Mouse (Mus musculus): Measurements from ENCODE around the gene Olfr611. TPM values are rescaled to one million over a fixed set of nuclear protein-coding genes. Genes with fewer than 3 reads are reported as not detected.
"Not testable (repeated sequence)": the region's sequence is repeated elsewhere in the genome, so short reads cannot be mapped to it uniquely, and the experiment has no call there.

Olfr611 gene
- 0.15 TPM in 1 of 2 replicates, not detected in the other for polyA plus RNA-seq (2012; rRNA removed)

DNA sequence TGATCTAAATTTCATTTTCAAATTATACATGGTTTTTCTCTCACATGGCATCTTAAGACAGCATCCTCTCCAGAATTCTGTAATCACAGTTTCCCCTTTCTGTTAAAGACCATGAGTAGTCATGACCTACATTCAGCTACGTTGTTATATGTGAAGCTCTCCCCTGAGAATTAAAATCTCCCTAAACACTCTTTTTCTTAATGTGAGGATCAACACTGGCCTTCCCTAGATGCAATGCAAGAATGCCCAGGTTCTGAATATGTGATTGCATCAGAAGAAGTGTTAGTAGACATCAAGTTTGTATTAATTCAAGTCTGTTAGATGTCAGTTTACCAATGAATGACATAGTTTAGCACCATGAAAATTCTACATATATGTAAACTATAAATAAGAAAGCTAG is at the start of gene Olfr611:
TSS of gene Olfr611 (minus strand) at position 101 of the 400 bp plus-strand sequence.
- not testable (repeated sequence) for H3K4me1 ChIP-seq (ENCODE audit: control insufficient read depth, insufficient read depth, low read length); H3K27me3 ChIP-seq (ENCODE audit: control insufficient read depth, insufficient read depth, low read length); H3K36me3 ChIP-seq (ENCODE audit: control insufficient read depth, insufficient read depth, low read length); H3K4me3 ChIP-seq (ENCODE audit: control insufficient read depth, low read depth, low read length); H3K27ac ChIP-seq (ENCODE audit: control insufficient read depth, insufficient read depth, low read depth, low read length)

DNA sequence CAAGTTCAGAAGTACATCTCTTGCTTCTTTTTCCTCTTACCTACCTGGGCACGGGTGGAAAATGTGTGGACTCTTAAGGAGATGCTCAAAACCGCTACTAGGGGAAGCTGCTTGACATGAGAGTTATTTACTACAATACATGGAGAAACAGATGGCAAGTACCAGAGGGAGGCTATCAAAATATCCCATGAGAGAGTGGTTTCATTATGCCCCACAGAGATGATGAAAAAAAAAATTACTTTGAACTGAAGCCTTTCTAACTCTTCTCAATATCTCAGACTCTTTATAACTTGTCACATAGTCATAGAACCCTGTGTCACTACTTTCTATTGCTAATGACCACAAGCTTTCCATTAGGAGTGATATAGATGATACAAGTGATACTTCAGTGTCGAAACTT is 48.4 kb upstream of the Olfr611 start, which contains the start of gene Olfr616:
TSS of gene Olfr616 (minus strand) at position 101 of the 400 bp plus-strand sequence.
- H3K36me3 ChIP-seq (ENCODE audit: control insufficient read depth, insufficient read depth, low read length) = no peaks in the 10 kb centered on the region
- no peak within 1 kb of the TSS for H3K27ac ChIP-seq (ENCODE audit: control insufficient read depth, insufficient read depth, low read depth, low read length)
- no peak within 1 kb of the TSS for H3K4me3 ChIP-seq (ENCODE audit: control insufficient read depth, low read depth, low read length)
- H3K4me1 ChIP-seq (ENCODE audit: control insufficient read depth, insufficient read depth, low read length) = no peaks in the 10 kb centered on the region
- no peak for TF ChIP-seq POLR2A (IDR thresholded peaks at IDR 0.05; ENCODE audit: control insufficient read depth, low read depth, low read length)
- no peak for TF ChIP-seq CTCF (IDR thresholded peaks at IDR 0.05; ENCODE audit: control insufficient read depth, insufficient read depth, insufficient replicate concordance, low read depth, low read length)
- no peaks in the 10 kb centered on the region for H3K27me3 ChIP-seq (ENCODE audit: control insufficient read depth, insufficient read depth, low read length)

DNA sequence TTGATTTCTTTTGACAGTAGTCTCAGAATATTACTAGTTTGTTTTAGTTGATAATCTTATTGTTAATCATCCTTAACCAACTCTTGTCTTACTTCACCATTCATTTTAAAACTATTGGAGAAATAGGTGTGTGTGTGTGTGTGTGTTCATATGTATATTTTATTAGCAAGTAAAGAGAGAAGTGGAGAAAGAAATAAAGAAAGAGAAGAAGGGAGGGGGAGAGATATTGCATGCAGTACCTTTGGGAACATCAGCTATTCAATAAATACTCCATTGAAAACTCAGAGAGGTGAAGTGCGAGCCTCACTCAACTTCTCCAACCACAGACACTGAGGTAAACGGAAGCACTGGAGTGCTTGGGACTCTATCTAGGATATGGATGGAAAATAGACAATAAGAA is 35.1 kb upstream of the Olfr611 start, which contains the start of gene Olfr615:
TSS of gene Olfr615 (plus strand) at position 301 of the 400 bp plus-strand sequence.
- H3K4me3 ChIP-seq (ENCODE audit: control insufficient read depth, low read depth, low read length) = no peak within 1 kb of the TSS
- no peak within 1 kb of the TSS for H3K27ac ChIP-seq (ENCODE audit: control insufficient read depth, insufficient read depth, low read depth, low read length)
- TF ChIP-seq CTCF (IDR thresholded peaks at IDR 0.05; ENCODE audit: control insufficient read depth, insufficient read depth, insufficient replicate concordance, low read depth, low read length) (no peak), POLR2A (IDR thresholded peaks at IDR 0.05; ENCODE audit: control insufficient read depth, low read depth, low read length) (no peak)
- H3K36me3 ChIP-seq (ENCODE audit: control insufficient read depth, insufficient read depth, low read length) = no peaks in the 10 kb centered on the region
- no peaks in the 10 kb centered on the region for H3K27me3 ChIP-seq (ENCODE audit: control insufficient read depth, insufficient read depth, low read length)
- H3K4me1 ChIP-seq (ENCODE audit: control insufficient read depth, insufficient read depth, low read length) = no peaks in the 10 kb centered on the region

DNA sequence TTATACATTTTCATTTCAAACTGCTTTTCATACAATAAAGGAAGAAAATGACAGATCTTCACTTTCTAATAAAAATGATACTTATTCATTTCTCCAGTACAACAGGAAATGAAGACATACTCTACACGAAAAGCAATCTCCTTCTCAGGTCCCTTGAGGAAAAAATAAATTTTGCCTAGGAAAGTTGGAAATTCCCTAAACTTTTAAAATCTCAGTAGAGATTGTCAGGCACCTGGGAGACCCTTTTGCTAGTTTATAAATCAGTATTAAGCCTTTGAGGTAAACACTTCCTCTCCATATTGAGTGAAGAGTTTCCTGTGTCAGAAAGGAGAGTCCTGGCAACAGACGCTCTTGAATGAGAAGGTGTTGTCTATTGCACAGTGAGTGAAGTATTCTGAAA is 27.1 kb upstream of the Olfr611 start, which contains the start of gene Olfr613:
TSS of gene Olfr613 (plus strand) at position 301 of the 400 bp plus-strand sequence.
- no peak within 1 kb of the TSS for H3K4me3 ChIP-seq (ENCODE audit: control insufficient read depth, low read depth, low read length)
- no peak for TF ChIP-seq POLR2A (IDR thresholded peaks at IDR 0.05; ENCODE audit: control insufficient read depth, low read depth, low read length)
- no peaks in the 10 kb centered on the region for H3K4me1 ChIP-seq (ENCODE audit: control insufficient read depth, insufficient read depth, low read length)
- H3K36me3 ChIP-seq (ENCODE audit: control insufficient read depth, insufficient read depth, low read length) = no peaks in the 10 kb centered on the region
- no peak within 1 kb of the TSS for H3K27ac ChIP-seq (ENCODE audit: control insufficient read depth, insufficient read depth, low read depth, low read length)
- H3K27me3 ChIP-seq (ENCODE audit: control insufficient read depth, insufficient read depth, low read length) = no peaks in the 10 kb centered on the region

DNA sequence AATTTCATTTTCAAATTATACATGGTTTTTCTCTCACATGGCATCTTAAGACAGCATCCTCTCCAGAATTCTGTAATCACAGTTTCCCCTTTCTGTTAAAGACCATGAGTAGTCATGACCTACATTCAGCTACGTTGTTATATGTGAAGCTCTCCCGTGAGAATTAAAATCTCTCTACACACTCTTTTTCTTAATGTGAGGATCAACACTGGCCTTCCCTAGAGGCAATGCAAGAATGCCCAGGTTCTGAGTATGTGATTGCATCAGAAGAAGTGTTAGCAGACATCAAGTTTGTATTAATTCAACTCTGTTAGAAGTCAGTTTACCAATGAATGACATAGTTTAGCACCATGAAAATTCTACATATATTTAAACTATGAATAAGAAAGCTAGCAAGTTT is 22.0 kb upstream of the Olfr611 start, which contains the start of gene Olfr612:
TSS of gene Olfr612 (minus strand) at position 101 of the 400 bp plus-strand sequence.
- H3K27ac ChIP-seq (ENCODE audit: control insufficient read depth, insufficient read depth, low read depth, low read length); H3K4me3 ChIP-seq (ENCODE audit: control insufficient read depth, low read depth, low read length); H3K4me1 ChIP-seq (ENCODE audit: control insufficient read depth, insufficient read depth, low read length); H3K27me3 ChIP-seq (ENCODE audit: control insufficient read depth, insufficient read depth, low read length); H3K36me3 ChIP-seq (ENCODE audit: control insufficient read depth, insufficient read depth, low read length): not testable (repeated sequence)

DNA sequence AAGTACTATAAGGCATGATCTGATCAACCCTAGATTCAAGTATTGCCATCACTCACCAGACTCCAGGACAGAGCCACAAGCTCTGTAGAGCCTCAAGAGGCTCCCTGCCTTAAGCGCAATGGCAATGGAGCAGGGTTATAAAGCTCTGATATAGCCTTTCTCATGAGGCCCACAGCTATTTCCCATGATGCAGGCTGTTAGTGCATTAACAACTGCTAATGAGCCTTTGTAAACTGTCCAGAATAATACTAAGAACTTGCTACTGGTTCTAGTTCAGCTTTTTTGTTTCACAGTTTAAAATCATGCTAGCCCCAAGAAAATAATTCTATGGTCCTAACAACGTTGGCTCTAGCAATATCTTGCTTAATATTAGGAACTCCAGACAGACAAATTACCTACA is 8.6 kb downstream of the Olfr611 start, which contains the start of gene Olfr610:
TSS of gene Olfr610 (minus strand) at position 101 of the 400 bp plus-strand sequence.
- H3K4me3 ChIP-seq (ENCODE audit: control insufficient read depth, low read depth, low read length) = no peak within 1 kb of the TSS
- H3K4me1 ChIP-seq (ENCODE audit: control insufficient read depth, insufficient read depth, low read length) = no peaks in the 10 kb centered on the region
- no peaks in the 10 kb centered on the region for H3K27me3 ChIP-seq (ENCODE audit: control insufficient read depth, insufficient read depth, low read length)
- no peak for TF ChIP-seq POLR2A (IDR thresholded peaks at IDR 0.05; ENCODE audit: control insufficient read depth, low read depth, low read length)
- no peak for TF ChIP-seq CTCF (IDR thresholded peaks at IDR 0.05; ENCODE audit: control insufficient read depth, insufficient read depth, insufficient replicate concordance, low read depth, low read length)
- H3K27ac ChIP-seq (ENCODE audit: control insufficient read depth, insufficient read depth, low read depth, low read length) = no peak within 1 kb of the TSS
- H3K36me3 ChIP-seq (ENCODE audit: control insufficient read depth, insufficient read depth, low read length) = no peaks in the 10 kb centered on the region

DNA sequence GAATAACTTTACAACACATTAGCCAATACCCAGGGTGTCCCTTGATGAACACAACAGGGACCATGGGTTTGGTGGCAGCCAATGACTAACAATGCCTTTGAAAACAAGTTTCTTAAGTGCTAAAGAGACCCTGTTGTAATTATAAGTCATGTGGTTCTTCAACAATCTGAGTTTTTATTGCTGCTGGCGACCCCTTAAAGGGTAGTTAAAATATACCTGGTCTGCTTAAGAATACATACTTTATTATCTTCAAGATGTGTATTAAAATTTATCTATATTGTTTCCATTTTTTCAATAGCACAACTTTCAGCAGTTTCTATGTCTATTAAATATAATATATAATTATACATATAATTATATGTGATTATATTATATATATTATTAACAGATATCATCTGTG is 22.7 kb downstream of the Olfr611 start, which contains the start of gene Olfr609:
TSS of gene Olfr609 (minus strand) at position 101 of the 400 bp plus-strand sequence.
- H3K4me3 ChIP-seq (ENCODE audit: control insufficient read depth, low read depth, low read length) = no peak within 1 kb of the TSS
- H3K27me3 ChIP-seq (ENCODE audit: control insufficient read depth, insufficient read depth, low read length) = no peaks in the 10 kb centered on the region
- no peaks in the 10 kb centered on the region for H3K36me3 ChIP-seq (ENCODE audit: control insufficient read depth, insufficient read depth, low read length)
- no peaks in the 10 kb centered on the region for H3K4me1 ChIP-seq (ENCODE audit: control insufficient read depth, insufficient read depth, low read length)
- TF ChIP-seq CTCF (IDR thresholded peaks at IDR 0.05; ENCODE audit: control insufficient read depth, insufficient read depth, insufficient replicate concordance, low read depth, low read length) (no peak), POLR2A (IDR thresholded peaks at IDR 0.05; ENCODE audit: control insufficient read depth, low read depth, low read length) (no peak)
- no peak within 1 kb of the TSS for H3K27ac ChIP-seq (ENCODE audit: control insufficient read depth, insufficient read depth, low read depth, low read length)

DNA sequence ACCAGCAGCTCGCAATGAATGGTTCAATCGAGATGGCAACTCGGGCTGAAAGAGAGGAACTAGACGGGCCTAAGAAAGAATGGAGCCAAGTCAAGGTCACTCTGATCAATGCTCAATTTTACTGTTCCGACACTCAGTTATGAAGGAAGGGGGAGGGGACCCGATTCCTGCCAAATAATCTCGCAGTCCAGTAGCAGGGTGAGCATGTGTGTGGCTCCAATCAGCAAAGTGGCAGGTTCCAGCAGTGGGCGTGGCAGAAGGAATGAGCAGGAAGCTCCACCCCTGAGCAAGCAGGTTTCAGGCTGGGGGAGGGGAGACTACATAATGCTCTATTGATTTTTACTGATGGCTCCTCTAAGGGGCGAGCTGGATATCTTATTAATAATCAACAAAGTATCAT is 43.5 kb downstream of the Olfr611 start:
- H3K36me3 ChIP-seq (ENCODE audit: control insufficient read depth, insufficient read depth, low read length); H3K27me3 ChIP-seq (ENCODE audit: control insufficient read depth, insufficient read depth, low read length); H3K4me3 ChIP-seq (ENCODE audit: control insufficient read depth, low read depth, low read length); H3K4me1 ChIP-seq (ENCODE audit: control insufficient read depth, insufficient read depth, low read length); H3K27ac ChIP-seq (ENCODE audit: control insufficient read depth, insufficient read depth, low read depth, low read length): not testable (repeated sequence)
